ENCODE assay signal across 9 mouse cellular contexts in the genomic region with DNA sequence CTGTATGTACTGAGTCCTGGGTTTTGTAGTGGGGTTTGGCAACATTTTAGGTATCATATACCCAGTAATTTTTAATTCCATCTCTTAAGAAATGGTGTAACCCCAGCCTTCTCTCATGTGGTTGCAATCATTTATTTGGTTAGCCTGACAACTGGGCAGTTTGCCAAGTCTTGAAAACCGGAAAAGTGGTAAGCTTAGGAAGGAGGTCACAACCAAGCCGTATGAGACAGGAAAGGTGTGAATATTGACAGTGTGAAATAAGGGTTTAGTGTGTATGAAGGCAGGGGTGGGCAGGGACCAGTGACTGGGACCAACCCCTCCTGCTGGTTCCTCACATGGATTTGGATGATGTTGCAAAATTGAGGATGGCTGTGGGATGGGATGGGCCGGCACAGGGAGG.
DNase-seq lines count a peak whose midpoint lies in the region; ATAC-seq lines count a peak whose summit lies in the region.
"Had no signal": no experiment of that assay in that cellular context is flagged by ENCODE, and none has a peak within 500 bp of the region (broad histone marks: within the 10 kb centered on the region; RNA-seq: fewer than 3 reads in every experiment).

No protein-coding gene starts in this region.

- no peak overlapping the region for H3K9ac ChIP-seq in liver, embryonic 11.5 days (ENCODE audit: low read depth, low read length)
- H3K9ac ChIP-seq in liver, embryonic 12.5 days = no peak overlapping the region
- H3K9ac ChIP-seq: heart, embryonic 13.5 days had no signal

- no peak overlapping the region for H3K4me3 ChIP-seq in liver, embryonic 11.5 days (ENCODE audit: low read depth, low read length)
- H3K4me3 ChIP-seq in liver, embryonic 12.5 days = no peak overlapping the region
- H3K4me3 ChIP-seq: heart, embryonic 13.5 days had no signal

- no peaks in the 10 kb centered on the region for H3K36me3 ChIP-seq in liver, embryonic 11.5 days (ENCODE audit: control insufficient read depth, insufficient read depth, low read length)
- H3K36me3 ChIP-seq in liver, embryonic 12.5 days = no peaks in the 10 kb centered on the region
- H3K36me3 ChIP-seq: heart, embryonic 13.5 days had no signal

- peak; percentile 38 for DNase-seq in adrenal gland, postnatal 10 days
- DNase-seq in adrenal gland, postnatal 25 days = no peak
- DNase-seq in liver, embryonic 11.5 days (ENCODE audit: low spot score) = no peak
- peak; percentile 27 to 48 for DNase-seq in kidney, postnatal 4 days
- DNase-seq in natural killer cell, adult 2 months (ENCODE audit: low spot score in 2 of 2) = peak; percentile 14 to 16
- no peak for DNase-seq in layer of hippocampus, adult 11-12 months (ENCODE audit: low spot score)
- DNase-seq in testis, postnatal 10 days (ENCODE audit: low spot score) = no peak

- no peaks in the 10 kb centered on the region for H3K4me1 ChIP-seq in liver, embryonic 11.5 days (replicated peaks; ENCODE audit: control insufficient read depth, insufficient read depth, low read length)
- 0 out of 2 replicates have a peak, but pooled peaks cover 3% of the 10 kb centered on the region for H3K4me1 ChIP-seq in liver, embryonic 12.5 days

- 0 out of 2 replicates have a peak, but pooled peaks have one; percentile 14 for ATAC-seq in liver, embryonic 11.5 days (replicated peaks; ENCODE audit: low FRiP score)
- no peak for ATAC-seq in liver, embryonic 12.5 days

- H3K9me3 ChIP-seq in liver, embryonic 11.5 days (ENCODE audit: control insufficient read depth, low read length) = no peaks in the 10 kb centered on the region
- no peaks in the 10 kb centered on the region for H3K9me3 ChIP-seq in liver, embryonic 12.5 days (replicated peaks)
- H3K9me3 ChIP-seq: heart, embryonic 13.5 days had no signal

- H3K27ac ChIP-seq in liver, embryonic 11.5 days (ENCODE audit: low read depth, low read length) = no peak overlapping the region
- H3K27ac ChIP-seq in liver, embryonic 12.5 days = no peak overlapping the region
- H3K27ac ChIP-seq: heart, embryonic 13.5 days had no signal

- H3K4me2 ChIP-seq in liver, embryonic 11.5 days = no peak overlapping the region
- no peak overlapping the region for H3K4me2 ChIP-seq in liver, embryonic 12.5 days
- H3K4me2 ChIP-seq: heart, embryonic 13.5 days had no signal

- H3K27me3 ChIP-seq in liver, embryonic 11.5 days (replicated peaks; ENCODE audit: control insufficient read depth, insufficient read depth, low read length) = peaks cover 30% of the 10 kb centered on the region
- H3K27me3 ChIP-seq in liver, embryonic 12.5 days (replicated peaks) = peaks cover 40% of the 10 kb centered on the region
- H3K27me3 ChIP-seq: heart, embryonic 13.5 days had no signal

- 42% methylated on average over 3 of the region's 3 CpGs for WGBS in liver, embryonic 11.5 days
- 41% methylated on average over 3 of the region's 3 CpGs for WGBS in liver, embryonic 12.5 days (ENCODE audit: insufficient replicate concordance)

Comparison
In these comparisons a context has a peak if more than half of its experiments do, and no peak if none do; other contexts are left out.
1. DNase-seq: peak in adrenal gland, postnatal 10 days (single experiment), kidney, postnatal 4 days (2 of 2) and natural killer cell, adult 2 months (2 of 2); none in adrenal gland, postnatal 25 days (single experiment), liver, embryonic 11.5 days (single experiment), layer of hippocampus, adult 11-12 months (single experiment) and testis, postnatal 10 days (single experiment).